ENCODE assay signal across 8 mouse cellular contexts in genomic region chr12:86802005-86802671, GRCm38 (mm10).
DNase-seq lines count a peak whose midpoint lies in the region; ATAC-seq and TF ChIP-seq lines count a peak whose summit lies in the region.

No protein-coding gene starts in this region.

- WGBS in spleen, adult 2 months = 23% methylated on average over 17 of the region's 17 CpGs
- WGBS in hindbrain, embryonic 16.5 days = 1% methylated on average over 17 of the region's 17 CpGs
- 2% methylated on average over 16 of the region's 17 CpGs for WGBS in limb, embryonic 14.5 days

- peaks cover 49% of the 10 kb centered on the region for H3K4me1 ChIP-seq in spleen, adult 2 months (ENCODE audit: control insufficient read depth, insufficient read depth, insufficient read length)
- peaks cover 17% of the 10 kb centered on the region for H3K4me1 ChIP-seq in brown adipose tissue, adult 24 weeks (ENCODE audit: control insufficient read depth, insufficient read depth, insufficient read length, low read length)
- H3K4me1 ChIP-seq in hindbrain, embryonic 16.5 days (ENCODE audit: control insufficient read depth, insufficient read depth, low read depth, low read length) = peaks cover 78% of the 10 kb centered on the region
- H3K4me1 ChIP-seq in limb, embryonic 14.5 days (ENCODE audit: control insufficient read depth, insufficient read depth, low read length) = peaks cover 77% of the 10 kb centered on the region

- no peak for TF ChIP-seq CTCF in spleen, adult 2 months (IDR thresholded peaks at IDR 0.05; ENCODE audit: extremely low read depth, insufficient read depth, insufficient read length, insufficient replicate concordance)
- no peak for TF ChIP-seq CTCF in gastrocnemius, adult 2 months (IDR thresholded peaks at IDR 0.05)

- H3K9ac ChIP-seq in hindbrain, embryonic 16.5 days (ENCODE audit: low read depth, low read length) = peak overlapping the region; percentile 43
- H3K9ac ChIP-seq in limb, embryonic 14.5 days (ENCODE audit: low read depth, low read length, severe bottlenecking) = peak overlapping the region; percentile 38; the same call in 1 of the 2 replicates

- H3K27ac ChIP-seq in spleen, adult 2 months (ENCODE audit: insufficient read depth, low read length) = peak overlapping the region; percentile 62
- peak overlapping the region; percentile 58 for H3K27ac ChIP-seq in brown adipose tissue, adult 24 weeks (replicated peaks; ENCODE audit: low read depth, low read length)
- H3K27ac ChIP-seq in gastrocnemius, adult 2 months = peak overlapping the region; percentile 99
- H3K27ac ChIP-seq in hindbrain, embryonic 16.5 days (ENCODE audit: low read depth, low read length) = peak overlapping the region; percentile 91
- H3K27ac ChIP-seq in limb, embryonic 14.5 days (replicated peaks; ENCODE audit: low read depth, low read length) = peak overlapping the region; percentile 96

- H3K4me3 ChIP-seq in spleen, adult 2 months (ENCODE audit: extremely low read depth, insufficient read depth, insufficient read length) = no peak overlapping the region
- H3K4me3 ChIP-seq in brown adipose tissue, adult 24 weeks (ENCODE audit: insufficient read depth, low read depth, low read length) = 0 out of 2 replicates have a peak overlapping the region, but pooled peaks have one; percentile 1
- peak overlapping the region; percentile 68 for H3K4me3 ChIP-seq in gastrocnemius, adult 2 months
- H3K4me3 ChIP-seq in hindbrain, embryonic 16.5 days (ENCODE audit: low read length) = no peak overlapping the region
- peak overlapping the region; percentile 3 for H3K4me3 ChIP-seq in limb, embryonic 14.5 days (replicated peaks; ENCODE audit: low read length)

- no peak for DNase-seq in spleen, adult 2 months (ENCODE audit: low read depth in 1 of 2, low spot score in 2 of 2)
- no peak for DNase-seq in spleen, postnatal 4 days (ENCODE audit: low spot score in 2 of 2)
- peak; percentile 81 for DNase-seq in gastrocnemius, adult 2 months
- DNase-seq in limb, embryonic 14.5 days (ENCODE audit: low spot score) = peak; percentile 89
- peak; percentile 58 for DNase-seq in naive thymus-derived CD4-positive, alpha-beta T cell, adult 2 months (ENCODE audit: low read depth)

- TF ChIP-seq POLR2A in spleen, adult 2 months (IDR thresholded peaks at IDR 0.05; ENCODE audit: low read depth, low read length) = no peak
- TF ChIP-seq POLR2A in limb, embryonic 14.5 days (IDR thresholded peaks at IDR 0.05; ENCODE audit: borderline replicate concordance, extremely low read depth, insufficient read depth, insufficient read length) = no peak

- peak overlapping the region; percentile 34 for H3K4me2 ChIP-seq in hindbrain, embryonic 16.5 days (ENCODE audit: low read length)
- peak overlapping the region; percentile 47 for H3K4me2 ChIP-seq in limb, embryonic 14.5 days (replicated peaks; ENCODE audit: low read depth, low read length, severe bottlenecking)

- H3K27me3 ChIP-seq in spleen, adult 2 months (ENCODE audit: control insufficient read depth, insufficient read depth, low read length) = no peaks in the 10 kb centered on the region
- H3K27me3 ChIP-seq in hindbrain, embryonic 16.5 days (replicated peaks; ENCODE audit: control insufficient read depth, insufficient read depth, low read length) = no peaks in the 10 kb centered on the region
- no peaks in the 10 kb centered on the region for H3K27me3 ChIP-seq in limb, embryonic 14.5 days (ENCODE audit: control insufficient read depth, insufficient read depth, low read length)

- ATAC-seq in hindbrain, embryonic 16.5 days = peak; percentile 22; the same call in 1 of the 2 replicates
- ATAC-seq in limb, embryonic 14.5 days (ENCODE audit: low FRiP score, low read depth) = peak; percentile 52
- no peak for ATAC-seq in megakaryocyte progenitor cell, adult 5-6 weeks (replicated peaks; ENCODE audit: poor library complexity)

- H3K36me3 ChIP-seq in spleen, adult 2 months (ENCODE audit: control insufficient read depth, insufficient read depth, low read length) = no peaks in the 10 kb centered on the region
- no peaks in the 10 kb centered on the region for H3K36me3 ChIP-seq in hindbrain, embryonic 16.5 days (ENCODE audit: control insufficient read depth, insufficient read depth, low read length)
- no peaks in the 10 kb centered on the region for H3K36me3 ChIP-seq in limb, embryonic 14.5 days (ENCODE audit: control insufficient read depth, insufficient read depth, low read length)

- no peaks in the 10 kb centered on the region for H3K9me3 ChIP-seq in hindbrain, embryonic 16.5 days (ENCODE audit: control insufficient read depth, low read length)
- H3K9me3 ChIP-seq in limb, embryonic 14.5 days (ENCODE audit: control insufficient read depth, low read length) = no peaks in the 10 kb centered on the region

- intact Hi-C loops in gastrocnemius, adult 2 months (cut with DNase I) = loop anchor here (2.0 kb wide), 1 partner anchor 15 kb away; no protein-coding TSS in a partner anchor

Comparison
In these comparisons a context has a peak if more than half of its experiments do, and no peak if none do; other contexts are left out.
1. DNase-seq: peak in gastrocnemius, adult 2 months (single experiment), limb, embryonic 14.5 days (single experiment) and naive thymus-derived CD4-positive, alpha-beta T cell, adult 2 months (single experiment); none in spleen, adult 2 months (0 of 2) and spleen, postnatal 4 days (0 of 2).
2. H3K4me3 ChIP-seq: peak in brown adipose tissue, adult 24 weeks (single experiment), gastrocnemius, adult 2 months (single experiment) and limb, embryonic 14.5 days (single experiment); none in spleen, adult 2 months (single experiment) and hindbrain, embryonic 16.5 days (single experiment).
3. Peak in every context shown above with its lines, with median percentiles within 50 percentile points of each other: H3K27ac ChIP-seq.